Mouse (Mus musculus): ENCODE results near the gene Amotl2. TPM values are rescaled to one million over a fixed set of nuclear protein-coding genes. Genes with fewer than 3 reads are reported as not detected.
A peak's percentile ranks its signal among the peaks of the same experiment; 100 is the strongest.

The Amotl2 gene
- polyA plus RNA-seq (2016; fragmentation: Nextera tagmentation; extraction: Ambion mirVana) = 10.4 and 11.5 TPM in 2 replicates

GRCm38 (mm10) chr9:102716481-102717163, at the start of gene Amotl2:
Gene Amotl2 (plus strand): TSS chr9:102716672.
- Histone ChIP-seq H3K9ac (peak within 1 kb of the TSS; percentile 8; the same call in 1 of the 2 replicates), H3K27me3 (replicated peaks) (peaks cover 72% of the 10 kb centered on the region), H3K4me1 (peaks cover 22% of the 10 kb centered on the region), H3K4me3 (peak within 1 kb of the TSS; percentile 58), H3K27ac (peak within 1 kb of the TSS; percentile 70; the same call in 1 of the 2 replicates), H3K9me3 (replicated peaks) (no peaks in the 10 kb centered on the region), H3K36me3 (peaks cover 10% of the 10 kb centered on the region), H3K4me2 (peak within 1 kb of the TSS; percentile 63)
- 9% methylated on average over 22 of the region's 22 CpGs for WGBS (ENCODE audit: insufficient replicate concordance)
- no peak for ATAC-seq

- H3K27me3 ChIP-seq (replicated peaks) = peaks cover 14% of the 10 kb centered on the region; the same call in 1 of the 2 replicates
- 53% methylated on average over 6 of the region's 6 CpGs for WGBS (ENCODE audit: insufficient replicate concordance)
- H3K9me3 ChIP-seq (replicated peaks) = no peaks in the 10 kb centered on the region
- H3K4me3 ChIP-seq = no peak overlapping the region
- ATAC-seq = no peak
- H3K9ac ChIP-seq = no peak overlapping the region
- no peaks in the 10 kb centered on the region for H3K36me3 ChIP-seq
- H3K27ac ChIP-seq = no peak overlapping the region
- H3K4me2 ChIP-seq = no peak overlapping the region
- H3K4me1 ChIP-seq = no peaks in the 10 kb centered on the region
These were observed 48.4 kb upstream of the Amotl2 start for GRCm38 (mm10) chr9:102668115-102668514.

- Histone ChIP-seq H3K9me3 (replicated peaks) (no peaks in the 10 kb centered on the region), H3K27me3 (replicated peaks) (peaks cover 14% of the 10 kb centered on the region; the same call in 1 of the 2 replicates), H3K4me1 (no peaks in the 10 kb centered on the region), H3K9ac (no peak overlapping the region), H3K27ac (no peak overlapping the region), H3K36me3 (no peaks in the 10 kb centered on the region), H3K4me2 (no peak overlapping the region), H3K4me3 (no peak overlapping the region)
- WGBS (ENCODE audit: insufficient replicate concordance) = 79% methylated on average over 12 of the region's 12 CpGs
- no peak for ATAC-seq
These were observed 47.6 kb upstream of the Amotl2 start for GRCm38 (mm10) chr9:102668906-102669305.

GRCm38 (mm10) chr9:102673381-102673780, 43.1 kb upstream of the Amotl2 start:
- Histone ChIP-seq H3K4me3 (no peak overlapping the region), H3K36me3 (no peaks in the 10 kb centered on the region), H3K4me2 (no peak overlapping the region), H3K9ac (no peak overlapping the region), H3K27me3 (replicated peaks) (0 out of 2 replicates have a peak, but pooled peaks cover 2% of the 10 kb centered on the region), H3K4me1 (no peaks in the 10 kb centered on the region), H3K9me3 (replicated peaks) (no peaks in the 10 kb centered on the region), H3K27ac (no peak overlapping the region)
- ATAC-seq = no peak
- WGBS (ENCODE audit: insufficient replicate concordance) = 70% methylated on average over 7 of the region's 7 CpGs

- Histone ChIP-seq H3K9ac (no peak overlapping the region), H3K4me2 (no peak overlapping the region), H3K4me1 (no peaks in the 10 kb centered on the region), H3K4me3 (no peak overlapping the region), H3K27me3 (replicated peaks) (no peaks in the 10 kb centered on the region), H3K27ac (no peak overlapping the region), H3K36me3 (no peaks in the 10 kb centered on the region), H3K9me3 (replicated peaks) (no peaks in the 10 kb centered on the region)
- 64% methylated on average over 5 of the region's 5 CpGs for WGBS (ENCODE audit: insufficient replicate concordance)
- no peak for ATAC-seq
These were observed 40.5 kb upstream of the Amotl2 start for GRCm38 (mm10) chr9:102675922-102676321.

GRCm38 (mm10) chr9:102681470-102681869, 35.0 kb upstream of the Amotl2 start:
- no peak for ATAC-seq
- WGBS (ENCODE audit: insufficient replicate concordance) = 45% methylated on average over 7 of the region's 7 CpGs

GRCm38 (mm10) chr9:102687943-102688342, 28.5 kb upstream of the Amotl2 start:
- H3K27me3 ChIP-seq (replicated peaks) = peaks cover 49% of the 10 kb centered on the region
- H3K4me1 ChIP-seq = no peaks in the 10 kb centered on the region
- 39% methylated on average over 4 of the region's 4 CpGs for WGBS (ENCODE audit: insufficient replicate concordance)
- no peak for ATAC-seq
- H3K4me3 ChIP-seq = no peak overlapping the region
- no peaks in the 10 kb centered on the region for H3K36me3 ChIP-seq
- no peaks in the 10 kb centered on the region for H3K9me3 ChIP-seq (replicated peaks)
- H3K9ac ChIP-seq = no peak overlapping the region
- H3K4me2 ChIP-seq = no peak overlapping the region
- H3K27ac ChIP-seq = no peak overlapping the region

More at GRCm38 (mm10) chr9:102681470-102681869, 35.0 kb upstream of the Amotl2 start:
- Histone ChIP-seq H3K27me3 (replicated peaks) (no peaks in the 10 kb centered on the region), H3K9me3 (replicated peaks) (no peaks in the 10 kb centered on the region), H3K36me3 (no peaks in the 10 kb centered on the region), H3K4me2 (no peak overlapping the region), H3K4me1 (no peaks in the 10 kb centered on the region), H3K27ac (no peak overlapping the region), H3K4me3 (no peak overlapping the region), H3K9ac (no peak overlapping the region)

- Histone ChIP-seq H3K9me3 (replicated peaks) (no peaks in the 10 kb centered on the region), H3K4me2 (peak overlapping the region; percentile 71), H3K27ac (no peak overlapping the region), H3K27me3 (replicated peaks) (peaks cover 49% of the 10 kb centered on the region), H3K4me3 (peak overlapping the region; percentile 52), H3K9ac (no peak overlapping the region), H3K36me3 (no peaks in the 10 kb centered on the region), H3K4me1 (no peaks in the 10 kb centered on the region)
- ATAC-seq = no peak
- WGBS (ENCODE audit: insufficient replicate concordance) = 10% methylated on average over 13 of the region's 13 CpGs
These were observed 27.0 kb upstream of the Amotl2 start for GRCm38 (mm10) chr9:102689406-102689939.

GRCm38 (mm10) chr9:102689940-102690642, 26.4 kb upstream of the Amotl2 start:
- Histone ChIP-seq H3K36me3 (no peaks in the 10 kb centered on the region), H3K27me3 (replicated peaks) (peaks cover 49% of the 10 kb centered on the region), H3K4me3 (peak overlapping the region; percentile 52), H3K9ac (no peak overlapping the region), H3K4me1 (no peaks in the 10 kb centered on the region), H3K4me2 (peak overlapping the region; percentile 71), H3K9me3 (replicated peaks) (no peaks in the 10 kb centered on the region), H3K27ac (no peak overlapping the region)
- no peak for ATAC-seq
- under 1% methylated on average over 44 of the region's 44 CpGs for WGBS (ENCODE audit: insufficient replicate concordance)

GRCm38 (mm10) chr9:102690891-102691290, 25.6 kb upstream of the Amotl2 start:
- Histone ChIP-seq H3K27me3 (replicated peaks) (peaks cover 49% of the 10 kb centered on the region), H3K27ac (no peak overlapping the region), H3K4me2 (peak overlapping the region; percentile 71), H3K9me3 (replicated peaks) (no peaks in the 10 kb centered on the region), H3K9ac (no peak overlapping the region), H3K36me3 (no peaks in the 10 kb centered on the region), H3K4me3 (peak overlapping the region; percentile 52; the same call in 1 of the 2 replicates), H3K4me1 (no peaks in the 10 kb centered on the region)
- no peak for ATAC-seq
- WGBS (ENCODE audit: insufficient replicate concordance) = 9% methylated on average over 15 of the region's 15 CpGs

- Histone ChIP-seq H3K4me2 (no peak overlapping the region), H3K9me3 (replicated peaks) (no peaks in the 10 kb centered on the region), H3K27ac (no peak overlapping the region), H3K4me3 (no peak overlapping the region), H3K27me3 (replicated peaks) (peaks cover 47% of the 10 kb centered on the region), H3K36me3 (no peaks in the 10 kb centered on the region), H3K4me1 (no peaks in the 10 kb centered on the region), H3K9ac (no peak overlapping the region)
- 41% methylated on average over 9 of the region's 9 CpGs for WGBS (ENCODE audit: insufficient replicate concordance)
- no peak for ATAC-seq
These were observed 23.7 kb upstream of the Amotl2 start for GRCm38 (mm10) chr9:102692564-102693475.

All from liver, embryonic 12.5 days (tissue).